Mouse (Mus musculus) bone marrow macrophage, adult 2 months (primary cell): ENCODE measurements around the gene Tuba1a.

Experiments used
- CTCF ChIP-seq: IDR thresholded peaks from 2 replicates; pipeline ENCODE4 v1.5.1; 2012; ENCODE audit warnings: low read depth, mild to moderate bottlenecking, low read length, moderate library complexity
- POLR2A ChIP-seq: IDR thresholded peaks from 2 replicates; pipeline ENCODE4 v1.6.1; 2012; ENCODE audit warnings: mild to moderate bottlenecking, low read depth, low read length, borderline replicate concordance

- peak; percentile 72 for TF ChIP-seq CTCF
- TF ChIP-seq POLR2A: no peak
Measured at GRCm38 (mm10) chr15:98993093-98993793, 39.7 kb upstream of the Tuba1a start.
